Mouse (Mus musculus) lung, postnatal 0 days (tissue): ENCODE data around the gene Msi2.

ENCODE experiments used
- CTCF ChIP-seq: IDR thresholded peaks from 2 replicates; pipeline ENCODE4 v1.5.1; 2016; ENCODE audit warnings: antibody characterized with exemption, mild to moderate bottlenecking
- EP300 ChIP-seq: IDR thresholded peaks from 2 replicates; pipeline ENCODE4 v1.6.1; 2016; ENCODE audit warnings: antibody characterized with exemption, mild to moderate bottlenecking, control low read depth

- no peak for TF ChIP-seq CTCF
- no peak for TF ChIP-seq EP300
Observed at GRCm38 (mm10) chr11:88677350-88677749, 41.0 kb downstream of the Msi2 start.
